Comparison of ENCODE assay signal across 8 mouse cellular contexts in the genomic region with DNA sequence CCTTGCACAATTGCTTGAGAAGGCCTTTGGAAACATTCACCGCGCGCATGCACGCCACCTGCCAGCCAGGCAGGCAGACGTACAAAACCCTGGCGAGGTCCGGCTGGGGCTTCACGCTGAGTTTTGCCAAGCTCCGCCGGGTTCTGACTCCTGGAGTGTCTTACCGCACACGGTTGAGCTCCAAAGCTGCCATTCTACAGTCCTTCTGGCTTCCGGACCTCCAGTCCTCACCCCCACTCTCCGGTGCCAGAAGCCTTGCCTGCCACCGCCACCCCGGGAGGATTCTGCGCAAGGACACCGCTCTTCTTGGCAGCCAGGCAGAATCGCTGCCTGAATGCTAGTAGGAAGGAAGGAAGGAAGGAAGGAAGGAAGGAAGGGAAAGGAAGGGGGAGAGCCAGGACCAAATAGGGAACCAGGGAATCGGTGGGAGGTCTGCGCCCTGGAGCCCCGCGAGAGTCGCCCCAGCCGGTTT. TPM values are rescaled to one million over a fixed set of nuclear protein-coding genes. Genes with fewer than 3 reads are reported as not detected.
DNase-seq lines count a peak whose midpoint lies in the region; ATAC-seq and TF ChIP-seq lines count a peak whose summit lies in the region.

No protein-coding gene starts in this region.

- no peak for TF ChIP-seq CTCF in thymus, adult 2 months (IDR thresholded peaks at IDR 0.05; ENCODE audit: borderline replicate concordance, control insufficient read depth, extremely low read depth, insufficient read depth, low read length, poor library complexity)

- peak overlapping the region; percentile 37 for H3K4me3 ChIP-seq in heart, embryonic 10.5 days
- peak overlapping the region; percentile 1; the same call in 1 of the 2 replicates for H3K4me3 ChIP-seq in limb, embryonic 12.5 days (replicated peaks)
- H3K4me3 ChIP-seq in thymus, adult 2 months (ENCODE audit: control insufficient read depth, insufficient read depth, low read length) = no peak overlapping the region

- peak overlapping the region; percentile 18 for H3K4me2 ChIP-seq in limb, embryonic 12.5 days

- H3K27me3 ChIP-seq in heart, embryonic 10.5 days (ENCODE audit: insufficient read depth, poor library complexity, severe bottlenecking) = peaks cover 100% of the 10 kb centered on the region
- peaks cover 99% of the 10 kb centered on the region for H3K27me3 ChIP-seq in limb, embryonic 12.5 days
- peaks cover 27% of the 10 kb centered on the region for H3K27me3 ChIP-seq in thymus, adult 2 months (ENCODE audit: control insufficient read depth, insufficient read depth, low read length)

- H3K9me3 ChIP-seq in heart, embryonic 10.5 days = no peaks in the 10 kb centered on the region
- H3K9me3 ChIP-seq in limb, embryonic 12.5 days = peaks cover 5% of the 10 kb centered on the region

- no peak for ATAC-seq in limb, embryonic 12.5 days (ENCODE audit: insufficient number of reproducible peaks, insufficient read depth, low FRiP score, low TSS enrichment, low read depth)

- H3K9ac ChIP-seq in limb, embryonic 12.5 days (replicated peaks) = no peak overlapping the region

- H3K4me1 ChIP-seq in heart, embryonic 10.5 days = peaks cover 48% of the 10 kb centered on the region
- H3K4me1 ChIP-seq in limb, embryonic 12.5 days (replicated peaks) = peaks cover 41% of the 10 kb centered on the region
- H3K4me1 ChIP-seq in thymus, adult 2 months (replicated peaks; ENCODE audit: control insufficient read depth, insufficient read depth, low read length) = 0 out of 2 replicates have a peak, but pooled peaks cover 4% of the 10 kb centered on the region

- TF ChIP-seq POLR2A in thymus, adult 2 months (IDR thresholded peaks at IDR 0.05; ENCODE audit: control insufficient read depth, extremely low read depth, insufficient read depth, low read length, poor library complexity) = no peak

- 2% methylated on average over 25 of the region's 25 CpGs for WGBS in heart, embryonic 10.5 days
- WGBS in limb, embryonic 12.5 days = 1% methylated on average over 25 of the region's 25 CpGs
- WGBS in thymus, adult 2 months = 4% methylated on average over 25 of the region's 25 CpGs

- H3K27ac ChIP-seq in heart, embryonic 10.5 days = no peak overlapping the region
- H3K27ac ChIP-seq in limb, embryonic 12.5 days = no peak overlapping the region
- H3K27ac ChIP-seq in thymus, adult 2 months (ENCODE audit: control insufficient read depth, insufficient read depth, low read length) = no peak overlapping the region

- DNase-seq in heart, embryonic 10.5 days (ENCODE audit: low spot score) = no peak
- DNase-seq in heart, adult 8-10 months (ENCODE audit: low spot score) = no peak
- peak; percentile 12 for DNase-seq in thymus, postnatal 4 days
- no peak for DNase-seq in thymus, postnatal 36 days
- no peak for DNase-seq in ovary, postnatal 36 days (ENCODE audit: low spot score)
- DNase-seq in layer of hippocampus, postnatal 36 days = no peak
- no peak for DNase-seq in thymus, adult 2 months

- no peaks in the 10 kb centered on the region for H3K36me3 ChIP-seq in heart, embryonic 10.5 days
- no peaks in the 10 kb centered on the region for H3K36me3 ChIP-seq in limb, embryonic 12.5 days
- H3K36me3 ChIP-seq in thymus, adult 2 months (ENCODE audit: control insufficient read depth, insufficient read depth, low read length) = no peaks in the 10 kb centered on the region

RNA-seq across cellular contexts. Expression of gene Olig2, which starts 3.0 kb away (rescaled TPM):
- polyA plus RNA-seq in heart, embryonic 10.5 days (2016; fragmentation: Nextera tagmentation; extraction: Ambion mirVana) = not detected in 2 replicates
- total RNA-seq in heart, adult 8-10 months (2022) = not detected
- polyA plus RNA-seq in limb, embryonic 12.5 days (2016; fragmentation: Nextera tagmentation; extraction: Ambion mirVana) = 0.13 TPM in 1 of 2 replicates, not detected in the other
- 10 to 100 TPM; 29.1 to 33.7 TPM for total RNA-seq in layer of hippocampus, postnatal 36 days (2021)
- polyA plus RNA-seq in thymus, adult 2 months (2012; rRNA removed) = 0.11 and 0.12 TPM in 2 replicates

RNA-seq across cellular contexts. Expression of gene Olig1, which starts 47.4 kb away (rescaled TPM):
- 0.10 and 0.21 TPM in 2 replicates for polyA plus RNA-seq in heart, embryonic 10.5 days (2016; fragmentation: Nextera tagmentation; extraction: Ambion mirVana)
- total RNA-seq in heart, adult 8-10 months (2022) = not detected
- polyA plus RNA-seq in limb, embryonic 12.5 days (2016; fragmentation: Nextera tagmentation; extraction: Ambion mirVana) = 0.09 TPM in 1 of 2 replicates, not detected in the other
- total RNA-seq in layer of hippocampus, postnatal 36 days (2021) = 100 to 1,000 TPM; 128 to 134 TPM
- 0.51 and 0.66 TPM in 2 replicates for polyA plus RNA-seq in thymus, adult 2 months (2012; rRNA removed)
